Mouse (Mus musculus): ENCODE results near the gene Mixl1.

DNA sequence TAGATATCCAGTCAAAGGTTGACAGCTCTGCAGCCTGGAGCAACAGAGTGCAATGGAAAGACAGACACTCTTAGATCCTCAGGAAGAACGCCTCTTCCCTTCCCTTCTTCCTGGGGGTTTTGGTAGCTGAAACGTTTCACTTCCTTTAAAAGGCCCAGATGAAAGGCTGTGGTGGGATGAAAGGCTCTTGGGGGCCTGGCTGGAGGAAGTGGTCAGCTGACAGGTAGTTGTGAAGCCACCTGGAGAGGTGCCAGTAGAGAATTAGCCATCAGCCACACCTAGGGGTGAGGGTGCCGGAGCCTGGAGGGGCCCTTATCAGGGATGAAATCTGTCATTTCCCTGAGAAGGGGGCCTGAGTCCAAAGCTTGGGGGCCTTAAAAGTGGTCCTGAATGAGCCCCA lies 10.5 kb upstream of the Mixl1 start:
- TF ChIP-seq POLR2A (IDR thresholded peaks at IDR 0.05; ENCODE audit: low read depth, low read length) (no peak), CTCF (IDR thresholded peaks at IDR 0.05; ENCODE audit: borderline replicate concordance, insufficient read depth, low read length) (no peak)
